8 mouse cellular contexts compared by ENCODE assay signal in the genomic region with DNA sequence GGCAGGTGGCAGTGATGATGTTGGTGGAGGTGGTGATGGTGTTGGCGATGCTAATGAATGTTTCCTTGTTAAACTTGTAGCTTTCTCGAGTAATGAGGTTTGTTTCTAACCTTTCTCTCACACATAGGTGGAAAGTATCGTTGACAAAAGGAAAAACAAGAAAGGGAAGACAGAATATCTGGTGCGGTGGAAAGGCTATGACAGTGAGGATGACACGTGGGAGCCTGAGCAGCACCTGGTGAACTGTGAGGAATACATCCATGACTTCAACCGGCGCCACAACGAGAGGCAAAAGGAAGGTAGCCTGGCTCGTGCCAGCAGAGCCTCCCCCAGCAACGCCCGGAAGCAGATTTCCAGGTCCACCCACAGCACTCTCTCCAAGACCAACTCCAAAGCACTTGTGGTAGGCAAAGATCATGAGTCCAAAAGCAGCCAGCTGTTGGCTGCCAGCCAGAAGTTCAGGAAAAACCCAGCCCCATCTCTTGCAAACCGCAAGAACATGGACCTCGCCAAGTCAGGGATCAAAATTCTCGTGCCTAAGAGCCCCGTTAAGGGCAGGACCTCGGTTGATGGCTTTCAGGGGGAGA.
A peak's percentile ranks its signal among the peaks of the same experiment; 100 is the strongest.
DNase-seq lines count a peak whose midpoint lies in the region; ATAC-seq and TF ChIP-seq lines count a peak whose summit lies in the region.

No protein-coding gene starts in this region.

- H3K9me3 ChIP-seq in liver, postnatal 0 days (ENCODE audit: low read length), result no peaks in the 10 kb centered on the region
- H3K9me3 ChIP-seq in forebrain, postnatal 0 days (ENCODE audit: low read length), result no peaks in the 10 kb centered on the region

- TF ChIP-seq EP300 in liver, postnatal 0 days (IDR thresholded peaks at IDR 0.05; ENCODE audit: low read depth), result no peak

- no peak for ATAC-seq in liver, postnatal 0 days
- ATAC-seq in forebrain, postnatal 0 days, result no peak

- H3K4me3 ChIP-seq in liver, postnatal 0 days (ENCODE audit: low read depth, low read length), result no peak overlapping the region
- no peak overlapping the region for H3K4me3 ChIP-seq in forebrain, postnatal 0 days (ENCODE audit: low read depth, low read length)

- H3K27ac ChIP-seq in liver, postnatal 0 days (ENCODE audit: low read depth), result no peak overlapping the region
- H3K27ac ChIP-seq in forebrain, postnatal 0 days (ENCODE audit: low read depth, low read length), result no peak overlapping the region

- no peak overlapping the region for H3K4me2 ChIP-seq in liver, postnatal 0 days (ENCODE audit: low read depth, low read length)
- no peak overlapping the region for H3K4me2 ChIP-seq in forebrain, postnatal 0 days (ENCODE audit: low read depth)

- 85% methylated on average over 16 of the region's 16 CpGs for WGBS in liver, postnatal 0 days (ENCODE audit: insufficient replicate concordance)
- WGBS in forebrain, postnatal 0 days, result 85% methylated on average over 16 of the region's 16 CpGs

- peak; percentile 49 to 67 for DNase-seq in adrenal gland, adult (ENCODE audit: inconsistent age in 2 of 2, low spot score in 1 of 2)
- no peak for DNase-seq in adrenal gland, postnatal 4 days (ENCODE audit: low spot score in 2 of 2)
- peak; percentile 40 for DNase-seq in liver, postnatal 0 days
- DNase-seq in liver, result no peak
- DNase-seq in kidney, postnatal 14 days, result peak; percentile 86
- DNase-seq in ovary, postnatal 36 days (ENCODE audit: low spot score), result peak; percentile 36
- no peak for DNase-seq in forebrain, postnatal 0 days
- DNase-seq in left cerebral cortex, postnatal 36 days (ENCODE audit: low spot score in 2 of 2), result no peak

- no peak overlapping the region for H3K9ac ChIP-seq in liver, postnatal 0 days (replicated peaks)
- no peak overlapping the region for H3K9ac ChIP-seq in forebrain, postnatal 0 days

- intact Hi-C loops in left cerebral cortex, postnatal 36 days (cut with DNase I), result no loop called here

- peaks cover 11% of the 10 kb centered on the region for H3K4me1 ChIP-seq in liver, postnatal 0 days (ENCODE audit: insufficient read depth)
- H3K4me1 ChIP-seq in forebrain, postnatal 0 days (ENCODE audit: insufficient read depth), result no peaks in the 10 kb centered on the region; the same call in 1 of the 2 replicates

- TF ChIP-seq CTCF in liver, postnatal 0 days (IDR thresholded peaks at IDR 0.05; ENCODE audit: low read depth), result no peak
- no peak for TF ChIP-seq CTCF in forebrain, postnatal 0 days (IDR thresholded peaks at IDR 0.05; ENCODE audit: low read depth)

- H3K27me3 ChIP-seq in liver, postnatal 0 days (ENCODE audit: insufficient read depth, low read length), result no peaks in the 10 kb centered on the region
- H3K27me3 ChIP-seq in forebrain, postnatal 0 days (ENCODE audit: insufficient read depth, low read length), result no peaks in the 10 kb centered on the region

- H3K36me3 ChIP-seq in liver, postnatal 0 days (replicated peaks; ENCODE audit: insufficient read depth, low read length), result peaks cover 33% of the 10 kb centered on the region
- H3K36me3 ChIP-seq in forebrain, postnatal 0 days (ENCODE audit: insufficient read depth), result peaks cover 3% of the 10 kb centered on the region; the same call in 1 of the 2 replicates

Comparison
In these comparisons a context has a peak if more than half of its experiments do, and no peak if none do; other contexts are left out.
1. DNase-seq: peak in adrenal gland, adult (2 of 2), liver, postnatal 0 days (single experiment), kidney, postnatal 14 days (single experiment) and ovary, postnatal 36 days (single experiment); none in adrenal gland, postnatal 4 days (0 of 2), liver (single experiment), forebrain, postnatal 0 days (single experiment) and left cerebral cortex, postnatal 36 days (0 of 2).